Mouse (Mus musculus) cortical plate, adult 2 months (tissue): ENCODE measurements around the gene Colq.

Source experiments
- CTCF ChIP-seq: fragments of 200-500 bp; IDR thresholded peaks from 2 replicates; pipeline ENCODE4 v1.5.1; 2011; ENCODE audit warnings: mild to moderate bottlenecking, control low read depth, low read length; ENCODE audit not compliant: insufficient read depth; ENCODE audit errors: extremely low read depth
- POLR2A ChIP-seq: fragments of 200-500 bp; IDR thresholded peaks from 2 replicates; pipeline ENCODE4 v1.6.1; 2011; ENCODE audit warnings: mild to moderate bottlenecking, low read length, control low read depth; ENCODE audit not compliant: insufficient read depth; ENCODE audit errors: extremely low read depth

- TF ChIP-seq POLR2A (no peak), CTCF (no peak)
These were observed 108.7 kb downstream of the Colq start for GRCm38 (mm10) chr14:31482417-31482816.
